Mouse (Mus musculus) right cerebral cortex, adult 18-20 months (tissue): ENCODE results near the gene Son.
A peak's percentile ranks its signal among the peaks of the same experiment; 100 is the strongest.

Source experiments
- DNase-seq: peaks from one replicate; pipeline ENCODE4 v3.0.0; 2022; ENCODE audit warnings: mixed read lengths

Gene Son

DNA sequence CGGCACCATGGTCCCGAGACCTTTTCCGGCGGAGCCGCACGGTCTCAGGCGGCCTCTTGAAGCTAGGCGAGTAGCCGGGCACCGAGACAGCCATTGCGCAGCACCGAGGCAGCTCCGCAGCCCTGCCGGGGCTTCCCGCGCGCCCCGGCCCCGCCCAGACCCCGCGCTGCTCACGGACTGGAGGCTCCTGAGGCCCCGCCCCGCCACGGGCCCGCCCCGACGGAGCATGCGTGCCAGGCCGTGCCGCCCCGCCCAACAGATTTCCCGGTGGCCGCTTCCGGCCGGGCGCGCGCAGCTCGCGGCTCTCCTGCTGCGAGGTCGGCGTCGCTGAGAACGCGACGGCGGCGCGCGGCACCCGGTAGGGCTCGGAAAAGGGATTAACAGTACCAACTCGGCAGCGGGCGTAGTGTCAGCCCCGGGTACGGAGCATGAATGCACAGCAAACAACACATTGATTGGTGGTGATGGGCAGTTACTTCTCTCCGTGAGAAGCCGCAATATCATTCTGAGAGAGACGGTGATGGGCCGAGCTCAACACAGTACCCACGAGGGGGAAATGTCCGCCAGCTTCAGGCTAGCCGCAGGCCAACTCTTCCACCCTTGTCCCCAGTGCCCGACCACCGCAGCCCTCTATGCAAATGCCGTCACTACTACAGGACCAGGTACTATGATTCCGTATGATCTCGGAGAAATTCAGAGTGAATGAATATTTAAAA lies 41.5 kb downstream of the Son start, which contains the start of gene Donson:
Gene Donson (minus strand): TSS at position 152 of the 716 bp plus-strand sequence.
- DNase-seq, result peak; percentile 95

DNA sequence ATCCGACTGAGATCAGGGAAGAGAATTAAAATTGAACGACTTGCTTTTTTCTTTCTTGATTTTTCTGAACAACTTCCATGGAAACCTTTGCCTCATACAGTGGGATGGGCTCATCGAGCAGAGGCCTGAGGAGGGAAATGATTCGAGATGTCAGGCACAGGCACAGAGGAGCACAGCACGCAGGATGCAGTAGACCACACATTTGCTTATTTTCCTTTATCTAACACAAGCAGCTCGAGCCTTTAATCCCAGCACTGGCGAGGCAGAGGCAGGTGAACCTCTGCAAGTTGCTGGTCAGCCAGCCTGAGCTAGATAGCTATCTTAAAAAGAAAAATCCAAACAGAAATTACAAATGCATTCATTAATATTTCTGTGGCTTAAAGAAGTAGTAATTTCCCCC lies 42.5 kb downstream of the Son start:
- DNase-seq, result no peak

DNA sequence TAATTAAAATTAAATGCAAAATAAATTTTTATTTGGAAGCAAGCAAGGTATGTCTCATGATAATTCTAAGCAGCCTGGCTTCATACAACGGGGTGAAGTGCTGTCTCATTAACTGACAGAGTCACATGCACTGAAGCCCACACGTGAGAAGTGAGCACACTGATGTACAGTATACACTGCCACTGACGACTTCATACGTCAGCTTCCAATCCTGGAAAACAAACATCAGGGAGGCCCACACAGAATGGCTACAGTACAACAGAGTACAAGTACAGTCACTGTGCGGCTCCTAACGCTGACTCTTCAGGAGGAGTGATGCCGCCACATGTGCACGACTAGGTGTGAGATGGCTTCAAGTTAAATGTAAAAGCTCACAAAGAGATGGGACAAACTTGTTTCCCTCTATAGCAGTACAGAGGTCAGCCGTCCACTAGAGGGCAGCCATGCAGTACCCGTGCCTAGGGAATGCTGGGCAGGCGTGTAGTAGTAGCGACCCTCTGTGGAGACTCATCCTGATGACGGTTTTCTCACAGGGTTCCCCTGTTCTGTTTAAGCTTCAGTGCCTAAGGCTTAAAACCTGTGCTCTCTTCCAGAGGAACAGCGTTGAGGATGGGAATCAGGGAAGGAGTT lies 47.3 kb downstream of the Son start:
- DNase-seq, result peak; percentile 62

DNA sequence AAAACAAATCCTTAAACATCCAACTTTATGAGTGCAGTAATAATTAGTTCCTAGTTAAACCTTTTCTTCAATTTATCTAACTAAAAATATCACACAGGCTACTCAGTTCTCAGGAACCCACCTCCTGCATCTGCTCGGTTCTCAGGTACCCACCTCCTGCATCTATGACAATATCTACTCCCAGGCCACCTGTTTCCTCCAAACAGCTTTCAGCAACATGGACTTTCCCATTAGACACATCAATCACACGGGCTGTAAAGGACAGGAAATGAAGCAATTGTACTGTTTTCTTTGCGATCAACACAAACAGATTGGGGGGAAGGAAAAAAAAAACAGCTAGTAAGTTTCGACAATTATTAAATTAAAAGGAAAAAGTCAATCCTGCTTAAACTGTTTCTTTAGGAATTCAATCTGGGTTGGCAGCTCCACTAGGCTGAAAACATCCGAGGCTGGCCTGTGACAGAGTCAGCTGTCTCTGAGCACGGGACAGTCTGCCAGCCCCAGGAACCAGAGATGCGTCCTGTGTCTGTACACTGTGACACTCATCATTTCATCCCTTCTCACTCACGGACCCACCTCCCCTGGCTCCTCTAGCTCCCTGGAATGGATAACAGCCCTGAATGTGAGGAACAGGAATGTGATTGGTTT lies 47.9 kb downstream of the Son start:
- no peak for DNase-seq

DNA sequence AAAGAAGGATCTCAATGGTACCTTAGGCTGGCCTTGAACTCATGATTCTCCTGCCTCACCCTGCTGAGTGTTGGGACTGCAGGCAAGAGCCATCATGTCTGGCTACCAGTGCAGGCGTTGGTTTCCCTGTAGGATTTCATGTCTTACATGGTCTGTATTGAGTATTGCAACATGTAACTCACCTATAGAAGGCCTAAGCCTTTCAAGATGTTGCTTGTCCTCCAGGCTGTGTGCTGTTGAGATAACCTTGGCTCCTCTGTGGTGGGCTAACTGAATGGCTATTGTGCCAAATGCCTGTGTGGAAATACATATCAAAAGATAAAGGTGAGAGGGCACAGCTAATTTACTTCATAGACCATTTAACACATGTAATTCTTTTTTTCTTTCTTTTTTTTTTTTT lies 51.7 kb downstream of the Son start:
- DNase-seq, result no peak

DNA sequence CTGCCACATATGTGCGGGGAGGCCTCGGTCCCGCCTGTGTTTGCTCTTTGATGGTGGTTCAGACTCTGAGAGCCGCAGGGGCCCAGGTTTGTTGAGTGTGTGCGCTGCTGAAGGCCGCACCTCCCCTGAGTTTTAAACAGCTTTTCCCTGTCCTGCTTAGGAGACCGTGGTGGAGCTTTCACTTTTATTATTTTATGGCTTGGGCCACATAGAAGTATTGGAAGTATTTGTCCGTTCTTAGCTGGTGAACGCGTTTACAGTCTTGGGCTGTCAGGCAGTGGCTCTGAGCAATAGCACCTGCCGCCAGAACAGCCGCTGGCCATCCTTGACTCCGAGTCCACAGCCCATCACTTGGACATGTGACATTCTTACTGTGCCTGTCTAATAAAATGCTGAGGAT lies 54.6 kb downstream of the Son start:
- DNase-seq, result no peak

DNA sequence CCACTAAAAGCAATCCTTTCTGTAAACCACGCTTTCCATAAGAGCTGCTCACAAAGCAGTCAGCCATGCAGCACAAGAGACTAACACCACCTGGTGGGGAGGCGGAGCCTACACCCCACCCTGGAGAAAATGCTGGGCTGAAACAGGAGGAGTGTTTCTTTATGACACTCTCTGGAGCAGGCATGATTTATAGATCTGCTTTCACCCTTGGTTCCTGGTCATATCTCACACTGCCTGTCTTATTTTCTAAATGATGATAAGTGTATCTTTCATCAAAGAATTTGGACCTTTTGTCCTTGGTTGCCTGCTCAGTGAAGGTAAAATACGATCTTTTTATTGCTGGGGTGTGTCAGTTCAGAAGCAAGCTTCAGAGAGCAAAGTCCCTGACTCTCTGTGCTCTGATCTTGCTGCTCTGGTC lies 55.5 kb downstream of the Son start:
- DNase-seq, result no peak

DNA sequence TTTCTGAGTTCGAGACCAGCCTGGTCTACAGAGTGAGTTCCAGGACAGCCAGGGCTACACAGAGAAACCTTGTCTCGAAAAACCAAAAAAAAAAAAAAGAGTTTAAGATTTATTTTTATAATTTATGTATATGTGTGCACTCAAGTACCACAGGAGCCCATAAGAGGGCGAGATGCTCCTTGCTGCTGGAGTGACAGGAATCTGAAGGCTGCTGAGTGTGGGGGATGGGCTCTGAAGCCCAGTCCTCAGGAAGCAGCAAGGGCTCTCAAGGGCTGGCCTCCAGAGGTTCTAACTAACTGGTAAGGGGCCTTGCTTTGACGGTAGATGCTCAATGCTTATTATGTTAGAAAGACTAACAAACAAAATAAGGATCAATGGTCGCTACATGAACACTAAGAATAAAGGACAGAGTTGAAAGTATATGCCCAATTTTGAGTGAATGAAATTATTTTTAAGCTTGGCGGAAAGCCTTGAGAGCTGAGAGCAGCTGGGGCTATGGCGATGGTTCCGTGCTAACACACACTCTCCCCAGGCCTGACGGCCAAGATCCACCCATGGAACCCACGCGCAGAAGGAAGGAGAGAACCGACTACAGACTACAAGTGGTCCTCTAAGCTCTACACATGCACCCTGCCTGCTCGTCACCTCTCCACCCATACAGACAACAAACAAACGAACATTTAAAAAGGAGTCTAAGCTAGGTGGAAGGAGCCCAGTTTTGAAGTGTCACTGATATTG lies 57.5 kb downstream of the Son start:
- peak; percentile 32 for DNase-seq

DNA sequence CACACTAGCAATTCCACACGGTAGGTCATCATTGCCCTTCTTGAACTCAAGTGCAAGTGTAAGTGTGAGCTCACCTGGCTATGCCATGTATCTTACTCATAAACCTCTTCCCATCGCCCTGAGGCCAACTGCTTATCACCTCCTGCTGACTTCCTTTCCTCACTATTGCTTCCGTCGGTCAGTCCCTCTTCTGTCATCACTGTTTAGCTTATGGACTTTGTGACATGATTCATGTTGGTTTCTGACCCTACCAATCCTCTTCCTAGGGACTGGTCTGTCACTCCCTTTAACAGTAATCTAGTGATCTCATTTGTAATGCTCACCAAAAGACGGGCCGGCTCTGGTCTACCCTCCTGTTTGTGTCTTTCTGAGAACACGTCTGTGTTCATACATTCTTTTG lies 62.9 kb downstream of the Son start:
- DNase-seq, result no peak

DNA sequence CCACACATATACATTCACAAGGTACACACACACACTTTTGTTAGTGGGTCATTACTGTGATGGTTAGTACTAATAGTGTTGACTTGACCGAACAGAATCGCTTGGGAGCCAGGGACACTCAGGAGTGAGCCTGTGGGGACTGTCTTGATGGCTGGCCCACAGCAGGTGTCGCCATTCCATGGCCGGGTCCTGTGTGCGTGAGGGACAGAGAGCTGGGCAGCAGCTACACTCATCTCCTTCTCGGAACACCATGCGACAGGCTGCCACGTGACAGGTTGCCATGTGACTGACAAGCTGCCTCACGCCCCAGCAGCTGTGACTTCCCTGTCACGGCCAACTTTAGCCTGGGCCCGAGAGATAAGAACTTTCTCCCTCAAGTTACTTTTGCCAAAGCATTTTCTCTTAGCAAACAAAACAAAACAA lies 69.6 kb downstream of the Son start:
- DNase-seq, result no peak

DNA sequence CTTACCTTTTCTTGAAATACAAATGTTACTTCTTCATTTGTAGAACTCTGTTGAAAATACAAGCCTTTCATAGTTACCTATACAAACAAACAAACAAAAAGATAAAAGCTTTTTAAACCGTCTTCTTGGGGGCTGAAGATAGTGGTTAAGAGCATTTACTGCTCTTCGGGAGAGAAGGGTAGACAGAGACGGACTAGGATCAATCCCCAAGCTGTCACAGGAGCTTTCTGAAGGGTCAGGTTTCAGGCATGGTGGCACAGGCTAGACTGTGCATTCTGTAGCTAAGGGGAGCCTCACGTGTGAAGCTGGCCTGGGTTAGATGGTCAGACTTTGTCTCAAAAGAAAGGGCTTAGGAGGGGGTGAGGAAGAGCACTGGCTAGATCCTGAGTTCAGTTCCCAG lies 70.1 kb downstream of the Son start:
- DNase-seq, result no peak

DNA sequence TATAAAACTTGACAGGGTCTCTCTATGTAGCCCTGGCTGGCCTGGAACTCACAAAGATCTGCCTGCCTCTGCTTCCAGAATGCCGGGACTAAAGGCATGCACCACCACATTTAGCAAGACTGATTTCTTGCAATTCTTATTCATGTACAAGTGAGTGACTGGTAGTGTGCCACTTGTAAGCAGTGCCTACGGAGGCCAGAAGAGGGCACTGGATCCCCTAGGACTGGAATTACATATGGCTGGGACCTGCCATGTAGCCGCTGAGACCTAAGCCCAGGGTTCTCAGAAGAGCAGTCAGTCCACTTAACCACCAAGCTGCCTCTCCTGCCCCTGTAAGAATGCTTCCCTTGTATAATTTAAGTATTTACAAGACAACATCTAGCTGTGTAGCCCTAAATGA lies 76.9 kb downstream of the Son start:
- DNase-seq, result peak; percentile 52

DNA sequence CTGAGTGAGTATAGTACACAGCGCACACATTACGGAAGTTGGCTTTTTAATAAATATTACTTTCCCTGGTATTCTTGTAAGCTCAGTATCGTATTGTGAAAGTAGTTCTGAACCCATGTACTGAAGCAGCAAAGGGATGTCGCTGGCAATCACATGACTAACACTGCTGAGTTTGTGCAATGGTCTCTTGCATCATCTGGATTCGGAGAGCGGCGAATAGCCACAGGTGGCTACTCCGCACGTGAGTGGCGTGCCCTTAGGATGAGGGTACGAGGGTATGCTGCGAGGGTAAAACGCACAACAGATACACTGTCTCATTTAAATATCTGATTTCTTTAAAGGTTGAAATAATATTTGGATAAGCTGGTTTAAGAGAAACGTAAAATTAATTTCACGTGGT lies 80.1 kb downstream of the Son start:
- DNase-seq, result no peak

DNA sequence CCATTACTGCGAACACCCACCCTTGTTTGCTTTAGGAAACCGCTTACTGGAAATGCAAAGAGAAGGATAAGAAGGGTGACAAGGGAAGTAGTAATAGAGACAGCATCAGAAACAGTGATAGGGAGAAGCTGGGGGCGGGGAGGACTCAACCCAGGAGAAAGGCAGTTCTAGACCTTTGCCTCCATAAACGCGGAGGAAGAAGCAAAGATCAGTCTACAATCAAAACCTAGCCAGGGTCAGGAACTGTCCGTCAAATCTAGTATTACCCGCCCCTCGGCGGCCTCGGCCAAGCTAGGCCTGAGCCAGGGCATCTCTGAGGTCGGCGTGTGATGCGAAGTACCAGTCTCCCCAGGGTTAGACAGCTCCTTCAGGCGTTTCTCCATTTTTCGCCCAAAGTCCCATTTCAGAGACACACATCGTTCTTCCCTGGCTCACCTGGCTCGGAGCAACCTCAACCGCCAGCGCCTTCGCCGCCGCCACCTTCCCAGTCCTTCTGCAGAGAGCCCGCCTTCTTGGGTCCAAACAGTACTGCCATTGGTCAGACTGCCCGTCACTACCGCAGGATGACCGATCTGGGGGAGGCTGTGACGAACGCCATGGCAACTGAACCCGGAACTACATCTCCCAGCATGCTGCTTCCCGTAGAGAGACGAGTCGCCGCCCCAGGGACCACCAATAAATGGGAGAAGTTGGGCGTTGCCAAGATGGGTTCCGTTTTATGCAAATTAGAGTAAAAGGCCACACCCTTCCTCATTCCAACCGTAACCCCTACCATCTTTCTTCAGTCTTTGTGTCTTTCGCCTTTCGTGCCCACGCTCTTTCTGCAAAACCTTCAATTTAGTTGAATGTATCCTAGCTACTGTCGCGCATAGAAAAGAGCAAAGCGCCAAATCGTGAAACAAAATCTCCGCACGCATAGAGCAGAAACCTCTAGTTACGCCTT lies 81.1 kb downstream of the Son start, which contains the start of gene Cryzl1:
Gene Cryzl1 (minus strand): TSS at position 853 of the 943 bp plus-strand sequence.
- peak; percentile 100 for DNase-seq
